Mouse (Mus musculus): ENCODE results near the gene Nol7. TPM values are rescaled to one million over a fixed set of nuclear protein-coding genes. Genes with fewer than 3 reads are reported as not detected.

Gene Nol7
- total RNA-seq, 2 experiments from 2014 or later, result 22.7 to 47.4 TPM

DNA sequence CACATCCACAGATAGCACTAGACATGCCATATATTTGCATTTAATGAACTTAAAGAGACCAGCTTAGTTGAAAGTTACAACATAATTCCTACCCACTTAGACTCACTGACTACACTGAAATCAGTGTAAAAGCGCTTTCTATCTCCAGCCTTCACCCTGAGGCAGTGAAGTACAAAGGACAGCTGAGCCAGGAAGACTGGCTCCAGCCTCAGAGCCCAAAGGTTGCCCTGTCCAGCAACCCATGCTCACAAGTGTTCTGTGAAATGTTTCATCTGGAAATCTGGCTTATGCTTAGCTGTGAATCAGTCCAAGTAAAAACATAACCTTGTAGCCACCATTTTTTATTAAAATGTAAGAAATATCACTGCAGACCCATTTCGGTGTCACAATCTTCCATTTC lies 15.4 kb downstream of the Nol7 start:
- no peak for ATAC-seq (replicated peaks; ENCODE audit: low FRiP score, poor library complexity, severe bottlenecking)

DNA sequence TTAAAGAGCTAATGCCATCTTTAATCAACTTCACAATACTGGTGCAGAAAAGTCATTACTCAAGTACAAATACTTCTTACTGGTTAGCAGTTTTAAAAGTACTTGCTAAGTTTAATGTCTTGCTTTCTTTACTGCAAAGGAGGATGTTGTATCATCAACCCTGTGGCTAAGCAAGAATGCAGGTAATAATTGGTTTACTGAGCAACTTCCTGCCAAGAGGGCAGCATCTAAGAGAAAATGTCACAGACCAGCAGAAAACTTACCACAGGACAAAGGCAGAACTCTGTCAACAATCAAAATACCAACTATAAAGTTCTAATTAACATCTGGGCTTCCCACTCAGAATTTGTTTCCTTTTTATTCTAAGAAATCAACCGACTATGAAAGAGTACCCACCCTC lies 17.1 kb downstream of the Nol7 start:
- ATAC-seq (replicated peaks; ENCODE audit: low FRiP score, poor library complexity, severe bottlenecking), result no peak

DNA sequence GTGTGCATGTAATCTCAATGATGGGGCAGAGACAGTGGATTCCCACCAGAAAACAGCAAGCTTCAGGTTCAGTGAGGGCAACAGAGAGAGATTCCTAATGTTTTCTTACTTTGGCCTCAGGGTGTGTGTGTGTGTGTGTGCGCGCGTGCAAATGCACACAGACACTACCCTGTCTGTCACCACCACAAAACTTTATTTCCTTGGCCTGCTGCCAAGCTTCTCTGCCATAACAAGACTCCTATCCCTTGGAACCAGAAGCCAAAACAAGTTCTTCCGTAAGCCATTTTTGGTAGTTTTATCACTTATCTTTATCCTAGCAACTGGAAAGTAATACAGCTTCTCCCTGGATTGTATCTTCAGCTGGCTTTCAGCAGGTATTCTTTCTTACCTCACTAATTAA lies 30.2 kb downstream of the Nol7 start:
- ATAC-seq (replicated peaks; ENCODE audit: low FRiP score, poor library complexity, severe bottlenecking), result no peak

DNA sequence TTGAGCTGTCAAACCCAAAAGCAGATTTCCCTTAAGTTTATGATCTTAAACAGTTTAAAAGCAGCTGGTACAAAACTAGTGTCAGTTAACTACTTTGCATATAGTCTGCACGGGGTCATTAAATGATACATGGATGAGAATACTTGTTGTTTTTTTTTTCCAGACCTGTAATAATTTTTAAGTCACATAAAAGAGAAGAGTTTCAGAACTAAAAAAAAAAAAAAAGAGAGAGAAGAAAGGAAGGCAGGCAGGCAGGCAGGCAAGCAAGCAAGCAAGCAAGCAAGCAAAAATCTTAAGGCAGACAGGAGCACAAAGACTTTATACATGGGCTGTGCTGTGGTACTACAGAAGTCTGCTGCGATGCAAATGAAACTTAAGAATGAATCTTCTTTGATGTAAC lies 35.2 kb downstream of the Nol7 start:
- no peak for ATAC-seq (replicated peaks; ENCODE audit: low FRiP score, poor library complexity, severe bottlenecking)

DNA sequence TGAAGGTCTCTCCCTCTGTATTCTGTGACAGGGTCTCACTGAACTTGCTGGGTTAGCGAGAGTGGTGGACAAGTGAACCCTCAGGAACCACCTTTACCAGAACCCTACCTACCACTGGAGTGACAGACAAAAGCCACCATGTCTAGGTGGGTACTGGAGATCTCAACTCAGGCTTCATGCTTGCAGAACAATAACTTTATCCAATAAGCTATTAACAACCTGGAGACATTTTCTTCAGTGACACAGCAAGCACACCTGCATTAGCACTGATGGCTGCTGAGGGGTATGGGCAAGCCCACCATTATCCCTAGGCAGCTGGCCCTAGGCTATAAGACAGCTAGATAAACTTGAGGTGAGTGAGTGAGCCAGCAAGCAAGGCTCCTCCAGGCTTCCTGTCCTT lies 42.2 kb downstream of the Nol7 start:
- ATAC-seq (replicated peaks; ENCODE audit: low FRiP score, poor library complexity, severe bottlenecking), result no peak

DNA sequence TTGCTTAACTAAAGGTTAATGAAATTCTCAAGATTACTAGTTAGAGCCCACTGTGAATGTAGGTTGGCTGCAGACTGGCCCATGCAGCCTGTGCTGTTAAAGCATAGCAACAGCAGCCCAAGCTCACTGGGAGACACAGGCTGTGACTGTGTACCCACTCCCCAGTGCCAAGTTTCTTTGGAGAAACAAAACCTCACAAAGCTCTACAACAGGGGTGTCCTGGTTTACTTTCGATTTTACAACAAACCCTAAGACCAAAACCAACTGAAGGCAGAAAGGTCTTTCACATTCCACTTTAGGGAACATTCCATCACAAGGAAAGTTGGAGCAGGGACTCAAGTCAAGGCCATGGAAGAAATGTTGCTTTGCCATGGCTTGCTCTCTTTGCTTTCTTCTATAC lies 44.4 kb downstream of the Nol7 start:
- ATAC-seq (replicated peaks; ENCODE audit: low FRiP score, poor library complexity, severe bottlenecking), result no peak

DNA sequence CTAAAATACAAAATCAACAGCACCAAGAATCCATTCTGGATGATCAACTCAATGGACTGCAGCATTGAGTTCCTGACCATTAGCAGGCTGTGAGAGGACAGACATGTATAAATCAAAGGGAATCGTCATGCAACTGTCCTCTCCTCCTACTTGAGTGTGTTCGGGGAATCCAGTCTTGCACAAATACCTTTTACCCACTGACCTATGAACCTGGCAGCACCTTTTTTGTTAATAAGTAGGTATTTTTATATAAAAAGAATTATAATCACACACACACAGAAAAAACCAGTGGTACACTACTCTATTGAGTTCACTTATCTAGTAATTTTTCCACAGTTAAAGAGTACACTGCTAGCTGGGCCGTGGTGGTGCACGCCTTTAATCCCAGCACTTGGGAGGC lies 45.5 kb downstream of the Nol7 start:
- ATAC-seq (replicated peaks; ENCODE audit: low FRiP score, poor library complexity, severe bottlenecking), result no peak

DNA sequence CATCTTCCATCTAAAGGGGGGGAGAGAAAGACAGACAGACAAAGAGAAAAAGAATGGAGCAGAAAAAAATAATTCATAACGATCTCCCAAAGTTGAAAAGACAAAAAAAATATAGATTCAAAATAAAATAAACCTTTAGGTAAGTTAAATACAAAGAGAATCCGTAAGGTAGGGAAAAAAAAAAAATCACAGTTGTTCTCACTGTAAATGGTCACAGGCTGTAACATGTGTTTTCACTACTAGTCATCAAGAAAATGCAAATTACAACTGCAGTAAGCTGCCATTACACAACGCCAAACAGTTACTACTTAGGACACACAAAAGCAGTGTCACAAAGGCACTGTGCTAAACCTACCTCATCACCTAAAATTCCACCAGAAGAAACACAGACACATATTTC lies 46.5 kb downstream of the Nol7 start:
- ATAC-seq (replicated peaks; ENCODE audit: low FRiP score, poor library complexity, severe bottlenecking), result no peak

DNA sequence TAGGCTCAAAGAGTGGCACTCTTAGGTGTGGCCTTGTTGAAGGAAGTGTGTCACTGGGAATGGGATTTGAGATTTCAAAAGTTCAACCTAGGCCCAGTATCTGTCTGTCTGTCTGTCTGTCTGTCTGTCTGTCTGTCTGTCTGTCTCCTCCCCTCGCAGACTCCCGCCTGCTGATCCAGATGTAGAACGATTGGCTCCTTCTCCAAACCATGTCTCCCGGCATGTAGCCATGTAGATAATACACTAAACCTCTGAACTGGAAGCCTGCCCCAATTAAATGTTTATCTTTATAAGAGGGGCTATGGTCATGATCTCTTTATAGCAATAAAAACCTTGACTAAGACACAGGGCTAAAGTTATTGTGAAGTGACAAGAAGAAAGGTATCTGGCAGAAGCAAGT lies 47.6 kb downstream of the Nol7 start:
- no peak for ATAC-seq (replicated peaks; ENCODE audit: low FRiP score, poor library complexity, severe bottlenecking)

DNA sequence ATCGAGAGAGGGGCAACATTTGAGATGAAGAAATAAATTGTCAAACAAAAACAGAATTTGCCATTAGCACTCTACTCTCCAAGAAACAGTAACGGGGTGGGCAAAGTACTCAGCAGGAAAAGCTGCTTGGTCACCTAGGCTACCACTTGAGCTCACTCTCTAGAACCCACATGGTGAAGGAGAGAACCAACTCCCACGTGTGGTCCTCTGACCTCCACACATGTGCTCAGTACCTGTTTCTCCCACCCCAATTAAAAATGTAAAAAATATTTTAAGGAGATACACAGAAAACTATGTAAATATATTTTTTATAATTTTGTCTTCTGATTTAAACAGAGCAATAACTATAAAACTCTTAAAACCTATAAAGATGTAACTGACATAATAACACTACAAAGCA lies 49.5 kb downstream of the Nol7 start:
- ATAC-seq (replicated peaks; ENCODE audit: low FRiP score, poor library complexity, severe bottlenecking), result no peak

DNA sequence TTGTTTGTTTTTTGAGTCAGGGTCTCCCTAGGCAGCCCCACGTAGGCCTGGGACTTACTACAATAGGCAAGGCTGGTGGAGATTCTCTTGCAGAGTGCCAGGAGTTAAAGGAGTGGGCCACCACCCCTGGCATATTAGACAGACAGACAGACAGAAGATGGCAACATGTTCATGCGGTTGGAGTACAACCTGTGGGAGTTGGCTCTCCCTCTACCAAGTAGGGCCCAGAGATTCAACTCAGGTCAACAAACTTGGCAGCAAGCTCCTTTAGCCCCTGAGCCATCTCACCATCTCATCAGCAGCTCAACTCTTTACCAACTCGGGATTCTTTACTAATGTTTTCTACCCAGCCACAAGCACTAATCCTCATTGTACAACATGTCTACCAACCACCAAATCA lies 52.5 kb downstream of the Nol7 start:
- no peak for ATAC-seq (replicated peaks; ENCODE audit: low FRiP score, poor library complexity, severe bottlenecking)

DNA sequence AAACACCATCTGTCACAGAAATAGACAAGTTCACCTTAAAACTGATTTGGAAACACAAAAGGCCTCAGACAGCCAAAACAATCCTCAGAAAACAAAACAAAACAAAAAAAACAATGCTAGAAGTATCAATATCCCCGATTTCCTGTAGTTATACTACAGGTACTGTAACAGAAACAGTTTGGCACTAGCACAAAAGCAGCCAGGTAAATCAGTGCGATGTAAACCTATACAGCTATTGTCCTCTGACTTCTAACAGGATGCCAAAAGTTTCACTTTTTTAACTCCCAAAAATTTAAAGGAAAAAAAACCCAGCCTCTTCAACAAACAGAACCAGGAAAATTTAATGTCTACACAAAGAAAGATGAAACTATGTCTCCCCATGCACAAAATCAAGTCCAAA lies 54.0 kb downstream of the Nol7 start:
- ATAC-seq (replicated peaks; ENCODE audit: low FRiP score, poor library complexity, severe bottlenecking), result no peak

DNA sequence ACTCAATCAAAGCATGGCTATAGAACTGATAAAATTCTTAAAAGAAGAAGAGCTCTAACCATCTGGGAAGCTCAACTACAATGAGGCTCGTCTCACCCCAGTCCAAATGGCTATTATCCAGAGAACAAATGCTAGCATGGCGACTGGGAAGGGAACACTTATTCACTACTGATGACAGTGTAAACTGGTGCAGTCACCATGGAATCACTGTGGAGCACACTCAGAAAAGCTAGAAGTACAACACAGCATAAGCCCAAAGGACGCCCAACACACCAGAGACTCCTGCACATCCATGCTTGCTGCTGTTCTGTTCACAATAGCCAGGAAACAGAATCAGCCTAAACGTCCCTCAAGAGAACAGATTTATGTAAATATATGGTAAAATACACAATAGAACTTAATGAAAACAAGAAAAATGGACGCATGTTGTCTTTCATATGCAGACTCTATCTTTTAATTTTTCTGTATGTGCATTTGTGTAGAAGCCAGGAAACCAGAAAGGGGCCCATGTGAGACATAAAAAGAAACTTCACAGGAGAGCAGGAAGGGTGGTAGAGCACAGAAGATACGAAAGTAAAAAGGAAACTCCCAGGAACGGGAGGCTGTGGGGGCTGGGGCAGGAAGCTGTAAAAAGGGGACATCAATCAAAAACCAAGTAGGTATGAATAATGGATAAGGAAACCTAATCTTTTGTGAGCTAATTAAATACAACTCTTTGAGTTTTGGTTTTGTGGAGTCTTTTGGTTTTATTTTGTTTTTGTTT lies 54.8 kb downstream of the Nol7 start:
- ATAC-seq (replicated peaks; ENCODE audit: low FRiP score, poor library complexity, severe bottlenecking), result no peak

DNA sequence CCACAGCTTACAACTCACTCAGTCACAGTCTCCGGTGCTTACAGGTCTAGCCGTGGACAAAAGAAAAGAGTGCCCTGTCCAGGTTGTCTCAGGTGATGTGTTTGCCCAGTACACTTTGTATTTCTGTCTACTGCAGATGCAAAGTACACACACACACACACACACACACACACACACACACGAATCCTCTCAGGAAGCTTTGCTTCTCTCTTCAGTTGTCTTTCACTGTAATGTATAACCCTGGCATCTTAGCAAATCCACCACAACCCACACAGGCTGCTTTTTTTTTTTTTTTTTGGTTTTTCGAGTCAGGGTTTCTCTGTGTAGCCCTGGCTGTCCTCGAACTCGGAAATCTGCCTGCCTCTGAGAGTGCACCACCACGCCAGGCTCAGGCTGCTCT lies 56.2 kb downstream of the Nol7 start:
- no peak for ATAC-seq (replicated peaks; ENCODE audit: low FRiP score, poor library complexity, severe bottlenecking)

Other genes with a start within 250 kb of the Nol7 start
- gene Tbc1d7, start 226.9 kb upstream of the Nol7 start, total RNA-seq (2015; ENCODE audit: low replicate concordance), result 6.5 and 10.0 TPM in 2 replicates
- gene Tbc1d7, start 226.9 kb upstream of the Nol7 start, total RNA-seq (2017; ENCODE audit: low replicate concordance), result 4.7 and 6.7 TPM in 2 replicates
- gene Gfod1, start 94.2 kb upstream of the Nol7 start, total RNA-seq (2015; ENCODE audit: low replicate concordance), result 0.63 and 1.3 TPM in 2 replicates
- gene Gfod1, start 94.2 kb upstream of the Nol7 start, total RNA-seq (2017; ENCODE audit: low replicate concordance), result 0.84 and 2.3 TPM in 2 replicates
- not detected in 2 replicates for gene Sirt5, start 32.9 kb upstream of the Nol7 start, total RNA-seq (2015; ENCODE audit: low replicate concordance)
- 0.34 and 3.1 TPM in 2 replicates for gene Sirt5, start 32.9 kb upstream of the Nol7 start, total RNA-seq (2017; ENCODE audit: low replicate concordance)
- 35.4 and 65.8 TPM in 2 replicates for gene Ranbp9, start 82.9 kb downstream of the Nol7 start, total RNA-seq (2015; ENCODE audit: low replicate concordance)
- 29.8 and 33.5 TPM in 2 replicates for gene Ranbp9, start 82.9 kb downstream of the Nol7 start, total RNA-seq (2017; ENCODE audit: low replicate concordance)
- 3.8 and 7.5 TPM in 2 replicates for gene Mcur1, start 161.8 kb downstream of the Nol7 start, total RNA-seq (2015; ENCODE audit: low replicate concordance)
- 3.0 and 9.2 TPM in 2 replicates for gene Mcur1, start 161.8 kb downstream of the Nol7 start, total RNA-seq (2017; ENCODE audit: low replicate concordance)
- gene Rnf182, start 217.3 kb downstream of the Nol7 start, total RNA-seq (2015; ENCODE audit: low replicate concordance), result not detected in 2 replicates
- not detected in 2 replicates for gene Rnf182, start 217.3 kb downstream of the Nol7 start, total RNA-seq (2017; ENCODE audit: low replicate concordance)

Measured in erythroblast, adult 5-6 weeks (primary cell).